Mouse (Mus musculus): ENCODE results near the gene Ppp4r4.

DNA sequence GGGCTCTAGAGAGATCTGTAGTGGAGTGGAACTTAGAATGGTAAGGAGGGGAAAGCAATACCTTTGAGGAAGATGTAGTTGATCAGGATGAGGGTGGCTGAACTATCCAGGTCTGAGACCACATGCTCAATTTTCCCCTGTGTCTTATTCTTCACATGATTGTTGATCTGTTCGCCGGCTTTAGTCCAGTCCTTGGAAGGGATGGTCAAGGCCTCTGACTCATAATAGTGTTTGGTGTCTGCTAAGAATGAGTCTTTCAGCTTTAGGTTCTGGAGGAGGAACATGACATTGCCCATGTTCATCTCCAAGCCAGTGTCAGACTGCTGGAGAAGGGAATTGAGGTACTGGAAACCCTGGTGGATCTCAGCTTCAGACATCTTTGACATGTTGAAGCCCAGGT is 121.8 kb downstream of the Ppp4r4 start:
- TF ChIP-seq MAFK (IDR thresholded peaks at IDR 0.05; ENCODE audit: insufficient read depth, low read depth, low read length) (no peak), ZNF384 (IDR thresholded peaks at IDR 0.05; ENCODE audit: low read depth, low read length) (no peak), CHD2 (IDR thresholded peaks at IDR 0.05; ENCODE audit: low read depth, low read length) (no peak), ZC3H11A (IDR thresholded peaks at IDR 0.05; ENCODE audit: borderline replicate concordance, low read depth, low read length) (no peak)

Data from ES-E14 (cell line).